Mouse (Mus musculus) mouse trophoblast stem cell (cell line): ENCODE results near the gene Mylpf.

Experiments
- in situ Hi-C, 2 experiments: fragments of 300-500 bp; cut with MseI, MboI; formaldehyde crosslinking; loops; 2 replicates in 1 of 2; 3 replicates in 1 of 2; pipeline ENCODE4 v1.15.1; 2025

The Mylpf gene

GRCm38 (mm10) chr7:127259186-127259905, 50.7 kb downstream of the Mylpf start:
- in situ Hi-C loops: no loop called here

- in situ Hi-C loops: no loop called here
Measured at GRCm38 (mm10) chr7:127260309-127261111, 51.8 kb downstream of the Mylpf start, which contains the start of gene Dctpp1. Dctpp1 (minus strand) TSS chr7:127260709.

DNA sequence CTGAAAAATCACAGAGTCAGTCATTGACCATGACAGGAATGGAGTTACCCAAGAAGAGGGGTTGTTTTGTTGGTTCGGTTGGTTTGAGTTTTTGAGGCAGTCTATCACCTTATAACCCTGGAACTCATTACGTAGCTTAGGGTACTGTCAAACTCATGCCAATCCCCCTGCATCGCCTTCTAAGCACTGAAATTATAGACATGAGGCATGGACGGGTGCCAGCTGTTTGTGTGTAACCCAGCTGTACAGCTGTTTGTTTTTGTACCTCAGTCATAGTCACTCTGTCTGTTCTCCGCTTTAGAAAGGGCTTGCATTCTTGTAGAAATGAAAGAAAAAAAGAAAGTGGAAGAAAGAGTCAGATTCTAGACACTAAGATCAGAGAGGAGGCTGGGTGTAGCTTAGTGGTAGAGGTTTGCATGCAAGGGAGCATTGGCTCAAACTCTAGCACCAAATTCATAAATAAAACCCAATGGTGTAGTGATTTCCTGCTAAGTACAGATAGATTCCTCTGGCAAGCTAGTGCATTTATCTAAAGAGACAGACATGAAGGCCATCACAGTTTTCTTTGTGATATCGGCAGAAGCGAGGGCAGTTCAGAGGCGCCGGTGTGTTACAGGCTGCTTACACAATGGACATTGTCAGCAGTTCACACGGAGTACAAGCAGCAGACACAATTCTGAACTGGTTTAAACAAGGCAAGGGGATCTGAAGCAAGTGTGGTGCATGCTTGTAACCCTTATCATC, 53.7 kb downstream of the Mylpf start:
- in situ Hi-C loops: no loop called here

DNA sequence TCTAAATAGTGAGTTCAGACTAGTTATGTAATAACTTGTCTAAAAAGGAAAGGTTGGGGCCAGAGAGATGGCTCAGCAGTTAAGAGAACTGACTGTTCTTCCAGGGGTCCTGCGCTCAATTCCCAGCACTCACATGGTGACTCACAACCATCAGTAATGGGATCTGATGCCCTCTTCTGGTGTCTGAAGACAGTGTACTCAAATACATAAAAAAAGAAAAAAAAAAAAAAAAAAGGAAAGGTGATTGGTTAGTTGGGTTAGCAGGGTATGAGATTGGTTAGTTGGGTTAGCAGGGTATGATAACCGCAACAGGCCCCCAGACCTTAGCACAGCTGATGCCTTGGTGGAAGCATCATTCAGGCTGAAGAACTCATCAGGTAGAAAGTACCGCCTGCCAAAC, 54.8 kb downstream of the Mylpf start:
- in situ Hi-C loops: no loop called here
